Mouse (Mus musculus) ES-E14 (cell line): ENCODE measurements at regions not wholly inside any gene's neighbourhood (a gene's known extent, or its start where the extent isn't known, plus 50 kb on each side); places are given as distances from the start of the nearest gene placed in this dataset.

ENCODE experiments used
- DNase-seq: peaks from one replicate; pipeline ENCODE4 v3.0.0-alpha.2; 2013; ENCODE audit warnings: low read depth, low spot score
- H3K27ac ChIP-seq: 2 replicates; pipeline ENCODE4 v1.5.1; 2012; ENCODE audit warnings: low read depth, mild to moderate bottlenecking, low read length, moderate library complexity, mixed read lengths; ENCODE audit not compliant: poor library complexity, insufficient read depth, severe bottlenecking
- H3K36me3 ChIP-seq: 2 replicates; pipeline ENCODE4 v1.6.1; 2012; ENCODE audit warnings: mild to moderate bottlenecking, low read length, moderate library complexity, mixed read lengths; ENCODE audit not compliant: control insufficient read depth, poor library complexity, insufficient read depth, severe bottlenecking
- H3K4me1 ChIP-seq, 2 experiments: fragments of 150-350 bp in 1 of 2; sonication (generic) in 1 of 2; 2 replicates each; pipeline ENCODE4 v1.6.1; 2012; ENCODE audit warnings: low read length in 2 of 2, mild to moderate bottlenecking in 1 of 2, mixed read lengths in 1 of 2; ENCODE audit not compliant: control insufficient read depth in 2 of 2, insufficient read depth in 2 of 2, poor library complexity in 1 of 2
- H3K4me3 ChIP-seq, 2 experiments: fragments of 150-350 bp in 1 of 2; sonication (generic) in 1 of 2; 2 replicates each; pipeline ENCODE4 v1.5.1; 2012; ENCODE audit warnings: low read length in 2 of 2, low read depth in 1 of 2, mild to moderate bottlenecking in 1 of 2, mixed read lengths in 1 of 2; ENCODE audit not compliant: insufficient read depth in 1 of 2, poor library complexity in 1 of 2, severe bottlenecking in 1 of 2
- H3K9ac ChIP-seq: 2 replicates; pipeline ENCODE4 v1.6.1; 2012; ENCODE audit warnings: low read depth, mild to moderate bottlenecking, low read length, mixed read lengths; ENCODE audit not compliant: poor library complexity, insufficient read depth, severe bottlenecking
- H3K9me3 ChIP-seq: fragments of 150-350 bp; sonication (generic); 2 replicates; pipeline ENCODE4 v1.6.1; 2012; ENCODE audit warnings: low read depth, mild to moderate bottlenecking, low read length; ENCODE audit not compliant: control insufficient read depth, insufficient read depth
- CHD2 ChIP-seq: IDR thresholded peaks from 2 replicates; pipeline ENCODE4 v1.6.1; 2014; ENCODE audit warnings: mild to moderate bottlenecking, low read depth, low read length, inconsistent platforms
- HCFC1 ChIP-seq: IDR thresholded peaks from 2 replicates; pipeline ENCODE4 v1.6.1; 2012; ENCODE audit warnings: low read length, inconsistent platforms, borderline replicate concordance; ENCODE audit not compliant: insufficient read depth
- MAFK ChIP-seq: IDR thresholded peaks from 2 replicates; pipeline ENCODE4 v1.6.1; 2014; ENCODE audit warnings: mild to moderate bottlenecking, low read depth, low read length, inconsistent platforms; ENCODE audit not compliant: insufficient read depth
- ZC3H11A ChIP-seq: IDR thresholded peaks from 2 replicates; pipeline ENCODE4 v1.6.1; 2012; ENCODE audit warnings: low read depth, mild to moderate bottlenecking, inconsistent platforms, low read length, borderline replicate concordance
- ZNF384 ChIP-seq: IDR thresholded peaks from 2 replicates; pipeline ENCODE4 v1.6.1; 2012; ENCODE audit warnings: low read depth, low read length, inconsistent platforms
- in situ Hi-C, 2 experiments: fragments of 600-800 bp; cut with MboI; formaldehyde crosslinking; loops; one replicate each; pipeline ENCODE4 v1.15.1; 2025; ENCODE audit warnings: low sequenced_read_pairs in 2 of 2, inconsistent platforms in 1 of 2; ENCODE audit not compliant: unreplicated experiment in 2 of 2

DNA sequence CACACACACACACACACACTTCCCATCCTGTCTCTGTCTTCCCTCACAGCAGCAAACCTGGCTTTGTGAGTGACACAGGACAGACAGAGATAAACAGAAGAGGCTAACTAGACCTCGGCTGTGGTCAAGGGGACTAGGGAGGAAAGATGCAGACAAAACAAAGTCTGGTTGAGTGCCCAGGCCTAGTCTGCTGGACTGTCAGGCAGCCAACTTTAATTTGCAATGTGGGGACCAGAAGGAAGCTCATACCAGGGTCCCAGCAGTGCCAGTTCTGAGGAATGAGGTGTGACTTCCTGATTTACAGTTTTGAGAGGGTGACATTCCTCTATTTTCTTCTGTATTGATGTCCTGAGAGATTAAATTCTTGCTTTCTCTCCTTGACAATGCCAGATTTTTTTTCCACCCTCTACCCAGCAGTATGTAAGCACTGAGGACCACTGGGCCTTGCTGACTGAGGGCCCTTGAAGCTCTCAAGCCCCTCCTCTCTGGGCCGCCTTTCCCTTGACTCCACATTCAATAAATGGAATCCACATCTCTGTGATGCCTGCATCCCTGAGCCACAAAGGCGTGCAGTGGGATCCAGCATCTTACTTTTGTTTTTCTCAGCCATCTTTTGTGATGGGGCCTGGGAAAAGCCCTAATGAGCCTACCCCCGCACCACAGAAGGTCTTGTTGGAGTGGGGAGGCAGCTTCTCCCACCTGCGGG is 124.6 kb downstream of the Tcp10c start:
- Histone ChIP-seq H3K36me3 (no peaks in the 10 kb centered on the region), H3K4me3 (no peak overlapping the region), H3K4me1 (no peaks in the 10 kb centered on the region; a peak in 1 of 4 replicates), H3K9me3 (no peaks in the 10 kb centered on the region), H3K27ac (no peak overlapping the region), H3K9ac (no peak overlapping the region)
- DNase-seq = no peak
- in situ Hi-C loops = loop anchor here in 1 of 2 experiments (10.0 kb wide), 1 partner anchor 356 kb away; no protein-coding TSS in a partner anchor
- TF ChIP-seq ZNF384 = no peak
- TF ChIP-seq MAFK = no peak
- TF ChIP-seq HCFC1 = no peak
- no peak for TF ChIP-seq CHD2
- TF ChIP-seq ZC3H11A = no peak

DNA sequence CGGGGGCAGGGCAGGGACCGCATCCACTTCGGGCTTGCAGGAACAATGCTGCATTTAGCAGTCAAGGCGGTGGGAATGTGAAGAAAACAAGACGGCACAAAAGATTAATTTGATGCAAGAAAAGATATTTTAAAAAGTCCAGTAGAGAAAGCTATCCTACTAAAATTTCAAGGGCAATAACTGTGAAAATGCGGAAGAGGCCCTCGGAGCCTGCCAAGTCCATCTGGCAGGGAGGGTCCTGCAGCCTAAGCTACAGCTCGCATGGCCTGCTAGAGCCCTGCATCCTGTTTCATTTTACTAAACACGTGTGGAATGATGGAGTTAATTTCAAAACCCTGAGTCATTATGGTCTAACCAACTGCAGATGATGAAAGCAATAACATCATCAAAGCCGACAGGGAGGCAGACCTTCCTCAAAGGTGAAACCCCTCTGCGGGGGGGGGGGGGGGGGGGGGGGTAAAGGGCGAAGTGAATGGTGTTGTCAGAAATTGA is 125.2 kb downstream of the Tcp10c start:
- in situ Hi-C loops = loop anchor here in 1 of 2 experiments (10.0 kb wide), 1 partner anchor 355 kb away; no protein-coding TSS in a partner anchor
- Histone ChIP-seq H3K4me3 (no peak overlapping the region), H3K27ac (no peak overlapping the region), H3K36me3 (no peaks in the 10 kb centered on the region), H3K4me1 (no peaks in the 10 kb centered on the region; a peak in 1 of 4 replicates), H3K9ac (no peak overlapping the region), H3K9me3 (no peaks in the 10 kb centered on the region)
- TF ChIP-seq MAFK (no peak), ZC3H11A (no peak), CHD2 (no peak), HCFC1 (no peak), ZNF384 (no peak)
- DNase-seq = no peak

DNA sequence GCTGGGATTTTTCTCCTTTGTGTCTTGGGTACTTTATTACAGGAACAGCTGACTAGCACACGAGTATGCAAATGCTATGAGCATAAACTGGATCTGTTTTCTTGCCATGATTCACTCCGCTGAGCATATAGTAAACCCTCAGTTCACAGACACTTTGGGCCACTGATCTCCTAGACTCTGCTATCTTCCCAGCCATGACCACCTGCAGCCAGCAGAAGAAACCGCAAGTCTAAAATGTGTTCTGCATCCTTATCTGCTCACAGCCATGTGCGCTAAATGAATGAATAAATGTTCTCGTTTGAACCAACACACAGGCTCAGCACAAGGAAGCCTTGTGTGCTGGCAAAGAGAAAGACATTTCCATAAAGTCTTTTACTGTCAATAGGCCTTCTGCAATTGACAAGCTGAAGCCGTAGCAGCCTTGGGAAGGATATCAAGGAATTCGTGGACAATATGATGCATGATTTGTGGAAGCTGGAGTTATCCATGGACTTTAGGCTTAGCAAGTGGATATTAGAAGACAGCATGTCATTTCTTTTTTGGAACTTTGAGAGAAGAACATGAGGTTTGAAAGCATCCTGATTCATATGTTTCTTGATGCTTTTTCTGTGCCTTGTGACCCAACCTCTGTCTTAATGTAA is 127.2 kb downstream of the Tcp10c start:
- no peak for DNase-seq
- no peak overlapping the region for H3K9ac ChIP-seq
- in situ Hi-C loops = no loop called here
- H3K27ac ChIP-seq = no peak overlapping the region
- TF ChIP-seq ZC3H11A (no peak), CHD2 (no peak), HCFC1 (no peak), ZNF384 (no peak), MAFK (no peak)
- no peaks in the 10 kb centered on the region for H3K9me3 ChIP-seq
- H3K4me3 ChIP-seq = no peak overlapping the region
- H3K4me1 ChIP-seq = no peaks in the 10 kb centered on the region; a peak in 1 of 4 replicates
- H3K36me3 ChIP-seq = no peaks in the 10 kb centered on the region

DNA sequence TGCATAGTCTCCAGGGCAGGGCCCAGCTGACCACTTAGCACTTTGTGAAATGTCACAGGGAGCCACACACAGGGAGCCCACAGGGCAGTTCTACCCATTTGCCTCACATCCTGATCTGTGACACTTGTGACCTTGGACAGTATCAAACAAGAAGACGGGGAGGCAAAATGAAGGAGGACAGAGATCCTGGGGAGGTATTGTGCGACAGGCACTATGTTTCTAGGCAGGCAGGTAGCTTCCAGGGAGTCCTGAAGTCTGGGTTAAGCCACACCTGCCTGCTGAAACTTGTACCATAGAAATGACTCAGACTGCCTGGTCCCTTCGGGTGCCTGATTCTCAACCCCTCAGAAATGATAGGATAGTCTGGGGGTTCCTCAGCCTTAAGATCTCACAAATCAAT is 127.8 kb downstream of the Tcp10c start:
- TF ChIP-seq ZC3H11A (no peak), HCFC1 (no peak), ZNF384 (no peak), MAFK (no peak), CHD2 (no peak)
- in situ Hi-C loops = no loop called here
- no peaks in the 10 kb centered on the region for H3K36me3 ChIP-seq
- H3K27ac ChIP-seq = no peak overlapping the region
- no peak overlapping the region for H3K4me3 ChIP-seq
- no peaks in the 10 kb centered on the region; a peak in 1 of 4 replicates for H3K4me1 ChIP-seq
- H3K9me3 ChIP-seq = no peaks in the 10 kb centered on the region
- no peak for DNase-seq
- H3K9ac ChIP-seq = no peak overlapping the region
